Mouse (Mus musculus) ovary, postnatal 10 days (tissue): ENCODE measurements around the gene Nup93.

Source experiments
- DNase-seq: peaks from one replicate; pipeline ENCODE4 v3.0.0; 2022; ENCODE audit warnings: low spot score

The Nup93 gene

GRCm38 (mm10) chr8:94363906-94364305 is 149.5 kb downstream of the Nup93 start:
- no peak for DNase-seq

- DNase-seq = no peak
These were observed 150.4 kb downstream of the Nup93 start for GRCm38 (mm10) chr8:94364686-94365312.

GRCm38 (mm10) chr8:94365410-94365981 is 151.1 kb downstream of the Nup93 start:
- no peak for DNase-seq
